Mouse (Mus musculus): ENCODE results near the gene Prdx2. TPM values are rescaled to one million over a fixed set of nuclear protein-coding genes. Genes with fewer than 3 reads are reported as not detected.

Gene Prdx2
- polyA plus RNA-seq, 1 experiment from 2014 or later: 2,114 TPM

DNA sequence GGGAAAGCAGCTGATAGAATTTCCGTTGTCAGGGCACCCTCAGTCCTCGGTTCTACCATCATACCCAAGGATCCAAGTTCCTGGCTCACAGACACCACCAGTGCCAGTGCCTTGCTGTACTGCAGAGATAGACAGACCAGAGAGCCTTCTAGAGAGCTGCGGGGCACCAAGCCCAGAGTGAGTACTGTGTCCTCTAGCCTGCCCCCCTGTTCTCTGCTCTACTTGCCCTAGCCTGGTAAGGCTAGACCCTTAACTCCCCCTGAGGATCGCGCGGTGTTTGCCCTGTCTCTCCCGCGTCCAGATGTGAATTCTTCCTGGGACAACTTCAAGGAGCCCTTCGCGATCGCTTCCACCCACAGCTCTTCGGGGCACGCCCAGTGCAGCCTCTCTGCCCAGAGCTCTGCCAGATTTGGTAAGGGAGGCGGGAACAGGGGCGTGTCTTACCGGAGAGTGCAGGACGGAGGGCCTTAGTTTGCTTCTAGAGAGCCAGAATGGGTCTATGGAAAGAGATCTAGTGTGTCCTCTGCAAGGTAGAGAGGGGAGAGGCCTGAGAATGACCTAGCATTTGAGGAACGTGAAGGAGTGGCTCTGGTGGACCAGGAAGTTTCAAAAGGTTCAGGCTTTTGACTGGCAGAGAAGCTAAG is 16.7 kb upstream of the Prdx2 start:
- Histone ChIP-seq H3K27me3 (peaks cover 52% of the 10 kb centered on the region), H3K9ac (no peak overlapping the region), H3K4me1 (replicated peaks) (peaks cover 10% of the 10 kb centered on the region), H3K27ac (no peak overlapping the region), H3K4me3 (replicated peaks) (no peak overlapping the region), H3K4me2 (peak overlapping the region; percentile 34), H3K36me3 (peaks cover 21% of the 10 kb centered on the region), H3K9me3 (replicated peaks) (no peaks in the 10 kb centered on the region)
- 6% methylated on average over 18 of the region's 18 CpGs for WGBS (ENCODE audit: insufficient replicate concordance)
- ATAC-seq (ENCODE audit: low read depth) (peak; percentile 67; the same call in 1 of the 2 replicates), DNase-seq (no peak)

DNA sequence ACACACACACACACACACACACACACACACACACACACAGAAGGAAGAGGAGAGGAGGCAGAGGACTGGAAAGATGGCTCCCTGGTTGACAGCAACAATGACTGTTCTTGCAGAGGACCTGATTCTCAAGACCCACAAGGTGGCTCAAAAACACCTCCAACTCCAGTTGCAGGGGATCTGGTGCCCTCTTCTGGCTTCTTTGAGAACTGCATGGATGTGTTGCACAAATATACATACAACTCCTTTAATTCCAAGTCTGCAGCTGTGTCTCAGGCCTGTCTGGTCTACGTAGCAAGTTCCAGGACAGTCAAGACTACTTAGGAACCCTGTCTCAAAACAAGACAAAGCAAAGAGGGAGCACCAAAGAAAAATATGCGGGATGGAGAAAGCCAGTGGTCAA is 12.6 kb upstream of the Prdx2 start:
- Histone ChIP-seq H3K27ac (no peak overlapping the region), H3K9me3 (replicated peaks) (no peaks in the 10 kb centered on the region), H3K9ac (no peak overlapping the region), H3K27me3 (peaks cover 15% of the 10 kb centered on the region), H3K4me3 (replicated peaks) (no peak overlapping the region), H3K36me3 (peaks cover 59% of the 10 kb centered on the region), H3K4me1 (replicated peaks) (peaks cover 10% of the 10 kb centered on the region), H3K4me2 (no peak overlapping the region)
- 51% methylated on average over 2 of the region's 2 CpGs for WGBS (ENCODE audit: insufficient replicate concordance)
- ATAC-seq (ENCODE audit: low read depth) (no peak), DNase-seq (peak; percentile 67)

DNA sequence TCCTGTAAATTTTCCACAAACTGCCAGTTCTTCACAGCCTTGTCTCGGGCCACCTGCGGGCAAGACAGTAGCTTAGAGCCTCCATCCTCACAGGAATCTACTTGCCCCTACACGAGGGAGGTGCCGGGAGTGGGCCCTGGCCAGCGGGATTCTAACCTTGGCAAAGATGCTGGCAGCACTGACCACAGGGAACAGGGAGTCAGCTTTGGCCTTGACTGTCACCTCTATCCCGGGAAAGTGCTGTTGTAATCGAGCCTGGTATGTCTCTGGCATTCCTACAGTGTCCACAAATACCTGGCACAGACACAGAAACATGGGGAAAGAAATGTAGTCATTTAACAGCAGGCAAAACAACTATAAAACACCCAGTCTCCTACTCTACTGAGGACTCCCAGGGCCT is 9.6 kb upstream of the Prdx2 start:
- no peak for DNase-seq
- H3K36me3 ChIP-seq: peaks cover 81% of the 10 kb centered on the region
- no peak for ATAC-seq (ENCODE audit: low read depth)

GRCm38 (mm10) chr8:84963952-84964351 is 5.4 kb upstream of the Prdx2 start:
- Histone ChIP-seq H3K4me3 (replicated peaks) (peak overlapping the region; percentile 82), H3K27me3 (no peaks in the 10 kb centered on the region), H3K9ac (peak overlapping the region; percentile 56; the same call in 1 of the 2 replicates), H3K4me2 (peak overlapping the region; percentile 99), H3K36me3 (peaks cover 48% of the 10 kb centered on the region), H3K9me3 (replicated peaks) (no peaks in the 10 kb centered on the region), H3K27ac (no peak overlapping the region), H3K4me1 (replicated peaks) (peaks cover 50% of the 10 kb centered on the region)
- DNase-seq (no peak), ATAC-seq (ENCODE audit: low read depth) (no peak)
- WGBS (ENCODE audit: insufficient replicate concordance): 71% methylated on average over 4 of the region's 4 CpGs

More for the DNA sequence above, 9.6 kb upstream of the Prdx2 start:
- no peak overlapping the region for H3K4me2 ChIP-seq
- no peak overlapping the region for H3K27ac ChIP-seq
- no peaks in the 10 kb centered on the region for H3K9me3 ChIP-seq (replicated peaks)
- WGBS (ENCODE audit: insufficient replicate concordance): 90% methylated on average over 7 of the region's 7 CpGs
- H3K27me3 ChIP-seq: no peaks in the 10 kb centered on the region
- peaks cover 15% of the 10 kb centered on the region for H3K4me1 ChIP-seq (replicated peaks)
- no peak overlapping the region for H3K4me3 ChIP-seq (replicated peaks)
- no peak overlapping the region for H3K9ac ChIP-seq

GRCm38 (mm10) chr8:84965731-84966291 is 3.6 kb upstream of the Prdx2 start:
- H3K4me2 ChIP-seq: peak overlapping the region; percentile 99
- WGBS (ENCODE audit: insufficient replicate concordance): under 1% methylated on average over 41 of the region's 41 CpGs
- peaks cover 59% of the 10 kb centered on the region for H3K4me1 ChIP-seq (replicated peaks)
- H3K4me3 ChIP-seq (replicated peaks): peak overlapping the region; percentile 82
- no peaks in the 10 kb centered on the region for H3K9me3 ChIP-seq (replicated peaks)
- peak overlapping the region; percentile 96 for H3K9ac ChIP-seq
- no peaks in the 10 kb centered on the region for H3K27me3 ChIP-seq
- peak overlapping the region; percentile 99 for H3K27ac ChIP-seq
- ATAC-seq (ENCODE audit: low read depth) (peak; percentile 76), DNase-seq (peak; percentile 96)
- H3K36me3 ChIP-seq: peaks cover 40% of the 10 kb centered on the region

GRCm38 (mm10) chr8:84966603-84967002 is 2.8 kb upstream of the Prdx2 start:
- DNase-seq: no peak
- Histone ChIP-seq H3K27ac (peak overlapping the region; percentile 99), H3K36me3 (peaks cover 40% of the 10 kb centered on the region), H3K27me3 (no peaks in the 10 kb centered on the region), H3K4me1 (replicated peaks) (peaks cover 65% of the 10 kb centered on the region), H3K4me2 (peak overlapping the region; percentile 99), H3K9ac (peak overlapping the region; percentile 96), H3K9me3 (replicated peaks) (no peaks in the 10 kb centered on the region), H3K4me3 (replicated peaks) (peak overlapping the region; percentile 33)
- 17% methylated on average over 3 of the region's 3 CpGs for whole genome bisulfite sequencing (ENCODE audit: insufficient replicate concordance)
- ATAC-seq (ENCODE audit: low read depth): no peak

DNA sequence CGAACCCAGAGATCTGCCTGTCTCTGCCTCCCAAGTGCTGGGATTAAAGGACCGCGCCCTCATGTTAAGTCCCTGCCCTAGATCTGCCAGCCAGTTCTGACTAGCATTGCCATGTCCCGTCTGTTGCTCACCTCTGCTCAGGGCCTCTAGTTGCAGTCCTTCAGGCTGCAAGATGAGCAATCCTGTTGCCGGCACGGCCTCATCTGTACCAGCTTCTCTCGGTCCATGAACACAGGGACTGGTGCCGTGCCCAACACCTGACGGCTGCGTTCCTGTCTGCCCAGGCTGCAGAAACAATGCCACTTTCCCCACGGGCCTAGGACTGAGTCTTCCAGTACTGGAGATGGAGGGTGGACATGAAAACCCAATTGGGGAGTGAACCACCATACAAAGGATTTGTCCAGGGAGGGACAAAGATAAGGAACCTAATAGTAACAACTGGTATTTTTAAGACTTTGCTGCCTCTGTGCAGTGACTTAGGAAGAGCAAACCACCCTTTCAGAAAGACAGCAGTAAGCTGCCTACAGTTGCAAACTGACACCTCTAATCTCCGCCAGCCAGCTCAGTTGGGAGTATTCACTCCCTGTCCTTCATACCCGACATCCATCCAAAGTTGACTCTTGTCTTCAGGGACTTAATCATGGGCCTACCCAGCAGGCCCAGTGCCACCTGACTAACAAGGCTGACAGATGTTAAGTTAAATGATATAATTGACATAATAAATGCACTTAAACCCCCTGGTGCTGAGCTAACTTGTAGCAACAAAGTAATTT is 1.7 kb upstream of the Prdx2 start:
- WGBS (ENCODE audit: insufficient replicate concordance): 79% methylated on average over 13 of the region's 13 CpGs
- peaks cover 40% of the 10 kb centered on the region for H3K36me3 ChIP-seq
- peaks cover 74% of the 10 kb centered on the region for H3K4me1 ChIP-seq (replicated peaks)
- peak overlapping the region; percentile 99 for H3K27ac ChIP-seq
- H3K27me3 ChIP-seq: no peaks in the 10 kb centered on the region
- H3K9ac ChIP-seq: peak overlapping the region; percentile 96
- ATAC-seq (ENCODE audit: low read depth) (no peak), DNase-seq (no peak)
- H3K9me3 ChIP-seq (replicated peaks): no peaks in the 10 kb centered on the region
- H3K4me2 ChIP-seq: peak overlapping the region; percentile 99
- H3K4me3 ChIP-seq (replicated peaks): peak overlapping the region; percentile 76

DNA sequence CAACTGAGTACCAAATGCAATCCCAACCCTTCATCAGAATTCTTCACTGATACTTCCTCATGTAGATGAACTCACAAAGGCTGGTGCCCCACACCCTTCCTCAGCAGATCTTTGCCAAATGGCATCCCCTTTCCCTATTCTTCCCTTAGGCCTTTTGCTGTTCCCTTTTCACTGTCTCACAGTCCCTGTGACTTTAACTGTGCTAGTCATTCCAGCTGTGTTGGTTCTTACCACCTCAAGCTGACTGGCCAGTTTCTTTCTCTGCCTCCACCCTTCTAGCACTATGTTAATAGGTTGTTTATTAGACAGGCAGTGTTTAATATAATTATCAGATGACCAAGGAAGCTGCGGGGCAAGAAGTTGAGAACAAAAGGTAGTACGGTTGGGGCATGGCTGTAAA is 737 bp upstream of the Prdx2 start:
- no peak for ATAC-seq (ENCODE audit: low read depth)
- H3K27me3 ChIP-seq: no peaks in the 10 kb centered on the region
- 8% methylated on average over 2 of the region's 2 CpGs for WGBS (ENCODE audit: insufficient replicate concordance)
- no peak for DNase-seq
- peak overlapping the region; percentile 96 for H3K9ac ChIP-seq
- H3K4me2 ChIP-seq: peak overlapping the region; percentile 99
- peak overlapping the region; percentile 76 for H3K4me3 ChIP-seq (replicated peaks)
- H3K4me1 ChIP-seq (replicated peaks): peaks cover 82% of the 10 kb centered on the region
- no peaks in the 10 kb centered on the region for H3K9me3 ChIP-seq (replicated peaks)
- peak overlapping the region; percentile 99 for H3K27ac ChIP-seq
- H3K36me3 ChIP-seq: peaks cover 42% of the 10 kb centered on the region

- ATAC-seq (ENCODE audit: low read depth): no peak
- Histone ChIP-seq H3K4me1 (replicated peaks) (peaks cover 82% of the 10 kb centered on the region), H3K36me3 (peaks cover 52% of the 10 kb centered on the region), H3K9ac (peak overlapping the region; percentile 96), H3K4me3 (replicated peaks) (peak overlapping the region; percentile 76), H3K9me3 (replicated peaks) (no peaks in the 10 kb centered on the region), H3K27me3 (no peaks in the 10 kb centered on the region), H3K4me2 (peak overlapping the region; percentile 99), H3K27ac (peak overlapping the region; percentile 99)
- no peak for DNase-seq
- 4% methylated on average over 21 of the region's 21 CpGs for WGBS (ENCODE audit: insufficient replicate concordance)
Measured at GRCm38 (mm10) chr8:84970135-84970790, 876 bp downstream of the Prdx2 start.

- WGBS (ENCODE audit: insufficient replicate concordance): 16% methylated on average over 5 of the region's 5 CpGs
- Histone ChIP-seq H3K4me2 (peak overlapping the region; percentile 99), H3K36me3 (peaks cover 53% of the 10 kb centered on the region), H3K9ac (peak overlapping the region; percentile 96), H3K9me3 (replicated peaks) (no peaks in the 10 kb centered on the region), H3K27ac (peak overlapping the region; percentile 99), H3K4me3 (replicated peaks) (peak overlapping the region; percentile 76), H3K27me3 (no peaks in the 10 kb centered on the region), H3K4me1 (replicated peaks) (peaks cover 86% of the 10 kb centered on the region)
- ATAC-seq (ENCODE audit: low read depth) (peak; percentile 86), DNase-seq (peak; percentile 93)
Measured at GRCm38 (mm10) chr8:84970913-84971312, 1.5 kb downstream of the Prdx2 start.

DNA sequence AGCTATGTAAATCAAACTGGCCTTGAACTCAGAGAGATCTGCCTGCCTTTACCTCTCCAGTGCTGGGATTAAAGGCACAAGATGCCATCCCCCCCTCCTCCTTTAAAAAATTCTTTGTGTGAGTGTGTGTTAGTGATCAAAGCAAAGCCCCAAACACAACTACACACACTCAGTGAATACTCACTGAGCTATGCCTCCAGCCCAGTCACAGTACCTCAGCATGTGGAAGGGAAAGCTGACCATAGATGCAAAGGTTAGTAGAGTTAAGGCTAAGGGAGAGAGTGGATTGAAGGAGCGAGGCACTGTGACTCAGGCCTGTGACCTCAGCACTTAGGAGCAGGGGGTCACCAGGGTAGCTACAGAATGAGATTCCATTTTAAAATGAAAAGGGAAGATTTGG is 3.7 kb downstream of the Prdx2 start:
- peaks cover 87% of the 10 kb centered on the region for H3K4me1 ChIP-seq (replicated peaks)

More for the DNA sequence above, 3.7 kb downstream of the Prdx2 start:
- Histone ChIP-seq H3K9ac (peak overlapping the region; percentile 96), H3K4me2 (peak overlapping the region; percentile 99), H3K9me3 (replicated peaks) (no peaks in the 10 kb centered on the region), H3K36me3 (peaks cover 53% of the 10 kb centered on the region), H3K27ac (peak overlapping the region; percentile 99), H3K27me3 (no peaks in the 10 kb centered on the region), H3K4me3 (replicated peaks) (peak overlapping the region; percentile 76)
- DNase-seq (no peak), ATAC-seq (ENCODE audit: low read depth) (no peak)
- WGBS (ENCODE audit: insufficient replicate concordance): 94% methylated on average over 1 of the region's 1 CpGs
